Mouse (Mus musculus): ENCODE data around the gene Abhd13. TPM values are rescaled to one million over a fixed set of nuclear protein-coding genes. Genes with fewer than 3 reads are reported as not detected.

The Abhd13 gene
- polyA plus RNA-seq, 1 experiment from 2014 or later, result 17.6 TPM

- H3K27ac ChIP-seq (ENCODE audit: low read depth, low read length), result no peak within 1 kb of the TSS
- H3K9ac ChIP-seq (replicated peaks; ENCODE audit: low read depth, low read length), result peak within 1 kb of the TSS; percentile 28; the same call in 1 of the 2 replicates
- no peaks in the 10 kb centered on the region for H3K9me3 ChIP-seq (ENCODE audit: control insufficient read depth, low read length)
- ATAC-seq (ENCODE audit: low read depth), result peak; percentile 65
- no peaks in the 10 kb centered on the region for H3K36me3 ChIP-seq (ENCODE audit: control insufficient read depth, insufficient read depth, low read length)
- H3K4me1 ChIP-seq (ENCODE audit: control insufficient read depth, insufficient read depth, low read length), result peaks cover 9% of the 10 kb centered on the region
- H3K4me2 ChIP-seq (ENCODE audit: low read depth, low read length), result peak within 1 kb of the TSS; percentile 60
- H3K4me3 ChIP-seq (ENCODE audit: low read depth, low read length), result peak within 1 kb of the TSS; percentile 31
- WGBS, result 64% methylated on average over 16 of the region's 16 CpGs
- H3K27me3 ChIP-seq (ENCODE audit: control insufficient read depth, insufficient read depth, low read length), result no peaks in the 10 kb centered on the region
These were observed 28.9 kb downstream of the Abhd13 start, which contains the start of gene Tnfsf13b for GRCm38 (mm10) chr8:10006156-10006985. Gene Tnfsf13b (plus strand): TSS chr8:10006467.

GRCm38 (mm10) chr8:10006986-10007659, 29.6 kb downstream of the Abhd13 start:
- Histone ChIP-seq H3K9me3 (ENCODE audit: control insufficient read depth, low read length) (no peaks in the 10 kb centered on the region), H3K27ac (ENCODE audit: low read depth, low read length) (no peak overlapping the region), H3K27me3 (ENCODE audit: control insufficient read depth, insufficient read depth, low read length) (no peaks in the 10 kb centered on the region), H3K9ac (replicated peaks; ENCODE audit: low read depth, low read length) (peak overlapping the region; percentile 28; the same call in 1 of the 2 replicates), H3K4me3 (ENCODE audit: low read depth, low read length) (peak overlapping the region; percentile 31), H3K36me3 (ENCODE audit: control insufficient read depth, insufficient read depth, low read length) (no peaks in the 10 kb centered on the region), H3K4me2 (ENCODE audit: low read depth, low read length) (peak overlapping the region; percentile 60), H3K4me1 (ENCODE audit: control insufficient read depth, insufficient read depth, low read length) (peaks cover 9% of the 10 kb centered on the region)
- 4% methylated on average over 29 of the region's 29 CpGs for WGBS
- ATAC-seq (ENCODE audit: low read depth), result peak; percentile 74

- no peaks in the 10 kb centered on the region for H3K27me3 ChIP-seq (ENCODE audit: control insufficient read depth, insufficient read depth, low read length)
- H3K4me2 ChIP-seq (ENCODE audit: low read depth, low read length), result peak overlapping the region; percentile 60
- no peaks in the 10 kb centered on the region for H3K36me3 ChIP-seq (ENCODE audit: control insufficient read depth, insufficient read depth, low read length)
- peaks cover 9% of the 10 kb centered on the region for H3K4me1 ChIP-seq (ENCODE audit: control insufficient read depth, insufficient read depth, low read length)
- no peak overlapping the region for H3K27ac ChIP-seq (ENCODE audit: low read depth, low read length)
- no peak overlapping the region for H3K9ac ChIP-seq (replicated peaks; ENCODE audit: low read depth, low read length)
- 34% methylated on average over 6 of the region's 6 CpGs for WGBS
- ATAC-seq (ENCODE audit: low read depth), result no peak
- no peaks in the 10 kb centered on the region for H3K9me3 ChIP-seq (ENCODE audit: control insufficient read depth, low read length)
- peak overlapping the region; percentile 31 for H3K4me3 ChIP-seq (ENCODE audit: low read depth, low read length)
These were observed 30.1 kb downstream of the Abhd13 start for GRCm38 (mm10) chr8:10007660-10008028.

GRCm38 (mm10) chr8:10016252-10016651, 38.7 kb downstream of the Abhd13 start:
- Histone ChIP-seq H3K36me3 (ENCODE audit: control insufficient read depth, insufficient read depth, low read length) (no peaks in the 10 kb centered on the region), H3K4me3 (ENCODE audit: low read depth, low read length) (no peak overlapping the region), H3K27me3 (ENCODE audit: control insufficient read depth, insufficient read depth, low read length) (no peaks in the 10 kb centered on the region), H3K4me2 (ENCODE audit: low read depth, low read length) (no peak overlapping the region), H3K9me3 (ENCODE audit: control insufficient read depth, low read length) (no peaks in the 10 kb centered on the region), H3K9ac (replicated peaks; ENCODE audit: low read depth, low read length) (no peak overlapping the region), H3K27ac (ENCODE audit: low read depth, low read length) (no peak overlapping the region), H3K4me1 (ENCODE audit: control insufficient read depth, insufficient read depth, low read length) (no peaks in the 10 kb centered on the region)
- 90% methylated on average over 1 of the region's 1 CpGs for WGBS
- ATAC-seq (ENCODE audit: low read depth), result no peak

- no peak for ATAC-seq (ENCODE audit: low read depth)
- Histone ChIP-seq H3K4me2 (ENCODE audit: low read depth, low read length) (no peak overlapping the region), H3K36me3 (ENCODE audit: control insufficient read depth, insufficient read depth, low read length) (no peaks in the 10 kb centered on the region), H3K4me3 (ENCODE audit: low read depth, low read length) (no peak overlapping the region), H3K27ac (ENCODE audit: low read depth, low read length) (no peak overlapping the region), H3K27me3 (ENCODE audit: control insufficient read depth, insufficient read depth, low read length) (no peaks in the 10 kb centered on the region), H3K9me3 (ENCODE audit: control insufficient read depth, low read length) (no peaks in the 10 kb centered on the region), H3K4me1 (ENCODE audit: control insufficient read depth, insufficient read depth, low read length) (no peaks in the 10 kb centered on the region), H3K9ac (replicated peaks; ENCODE audit: low read depth, low read length) (no peak overlapping the region)
- 67% methylated on average over 3 of the region's 3 CpGs for WGBS
These were observed 39.7 kb downstream of the Abhd13 start for GRCm38 (mm10) chr8:10017231-10017630.

GRCm38 (mm10) chr8:10030320-10031060, 53.0 kb downstream of the Abhd13 start:
- H3K4me2 ChIP-seq (ENCODE audit: low read depth, low read length), result no peak overlapping the region
- no peak overlapping the region for H3K4me3 ChIP-seq (ENCODE audit: low read depth, low read length)
- ATAC-seq (ENCODE audit: low read depth), result no peak
- WGBS, result 70% methylated on average over 8 of the region's 8 CpGs
- H3K4me1 ChIP-seq (ENCODE audit: control insufficient read depth, insufficient read depth, low read length), result no peaks in the 10 kb centered on the region
- no peaks in the 10 kb centered on the region for H3K9me3 ChIP-seq (ENCODE audit: control insufficient read depth, low read length)
- H3K27ac ChIP-seq (ENCODE audit: low read depth, low read length), result no peak overlapping the region
- H3K27me3 ChIP-seq (ENCODE audit: control insufficient read depth, insufficient read depth, low read length), result no peaks in the 10 kb centered on the region
- no peak overlapping the region for H3K9ac ChIP-seq (replicated peaks; ENCODE audit: low read depth, low read length)
- no peaks in the 10 kb centered on the region for H3K36me3 ChIP-seq (ENCODE audit: control insufficient read depth, insufficient read depth, low read length)

- ATAC-seq (ENCODE audit: low read depth), result no peak
- 85% methylated on average over 9 of the region's 9 CpGs for WGBS
These were observed 53.7 kb downstream of the Abhd13 start for GRCm38 (mm10) chr8:10031177-10031576.

GRCm38 (mm10) chr8:10040866-10041265, 63.4 kb downstream of the Abhd13 start:
- ATAC-seq (ENCODE audit: low read depth), result no peak
- 80% methylated on average over 3 of the region's 3 CpGs for WGBS
- Histone ChIP-seq H3K4me1 (ENCODE audit: control insufficient read depth, insufficient read depth, low read length) (no peaks in the 10 kb centered on the region), H3K9ac (replicated peaks; ENCODE audit: low read depth, low read length) (no peak overlapping the region), H3K27me3 (ENCODE audit: control insufficient read depth, insufficient read depth, low read length) (no peaks in the 10 kb centered on the region), H3K9me3 (ENCODE audit: control insufficient read depth, low read length) (no peaks in the 10 kb centered on the region), H3K27ac (ENCODE audit: low read depth, low read length) (no peak overlapping the region), H3K4me3 (ENCODE audit: low read depth, low read length) (no peak overlapping the region), H3K4me2 (ENCODE audit: low read depth, low read length) (no peak overlapping the region), H3K36me3 (ENCODE audit: control insufficient read depth, insufficient read depth, low read length) (no peaks in the 10 kb centered on the region)

More at GRCm38 (mm10) chr8:10031177-10031576, 53.7 kb downstream of the Abhd13 start:
- no peaks in the 10 kb centered on the region for H3K4me1 ChIP-seq (ENCODE audit: control insufficient read depth, insufficient read depth, low read length)
- no peaks in the 10 kb centered on the region for H3K36me3 ChIP-seq (ENCODE audit: control insufficient read depth, insufficient read depth, low read length)
- no peaks in the 10 kb centered on the region for H3K27me3 ChIP-seq (ENCODE audit: control insufficient read depth, insufficient read depth, low read length)
- H3K9me3 ChIP-seq (ENCODE audit: control insufficient read depth, low read length), result no peaks in the 10 kb centered on the region
- H3K27ac ChIP-seq (ENCODE audit: low read depth, low read length), result no peak overlapping the region
- no peak overlapping the region for H3K4me3 ChIP-seq (ENCODE audit: low read depth, low read length)
- no peak overlapping the region for H3K9ac ChIP-seq (replicated peaks; ENCODE audit: low read depth, low read length)
- H3K4me2 ChIP-seq (ENCODE audit: low read depth, low read length), result no peak overlapping the region

Data from neural tube, embryonic 14.5 days (tissue).